Mouse (Mus musculus) bone marrow macrophage, adult 2 months (primary cell): ENCODE results near the gene Spata6.

ENCODE experiments used
- CTCF ChIP-seq: IDR thresholded peaks from 2 replicates; pipeline ENCODE4 v1.5.1; 2012; ENCODE audit warnings: low read depth, mild to moderate bottlenecking, low read length, moderate library complexity
- POLR2A ChIP-seq: IDR thresholded peaks from 2 replicates; pipeline ENCODE4 v1.6.1; 2012; ENCODE audit warnings: mild to moderate bottlenecking, low read depth, low read length, borderline replicate concordance

DNA sequence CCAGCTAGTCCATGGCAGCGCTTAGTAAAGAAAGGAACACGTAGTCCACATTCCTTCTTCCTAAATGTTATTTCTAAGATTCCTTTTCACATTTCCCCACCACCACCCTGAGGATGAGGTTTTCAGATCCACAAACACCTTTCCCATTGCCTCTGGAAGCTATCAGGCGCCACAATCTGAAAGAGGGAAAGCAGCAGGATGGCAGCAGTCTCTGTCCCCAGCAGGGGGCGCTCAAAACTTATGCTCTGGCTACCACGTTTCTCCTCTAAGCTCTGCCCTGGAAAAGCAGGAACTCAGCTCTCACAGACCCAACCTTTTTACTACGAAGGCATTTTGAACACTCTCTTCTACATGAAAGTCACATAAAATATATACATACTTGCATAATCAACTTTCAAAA lies 32.2 kb upstream of the Spata6 start:
- peak; percentile 70 for TF ChIP-seq CTCF
- no peak for TF ChIP-seq POLR2A
